Mouse (Mus musculus): ENCODE data around the gene Gcn1l1.

- TF ChIP-seq POLR2A (IDR thresholded peaks at IDR 0.05; ENCODE audit: borderline replicate concordance, extremely low read depth, insufficient read depth, insufficient read length, poor library complexity, severe bottlenecking) (no peak), CTCF (IDR thresholded peaks at IDR 0.05; ENCODE audit: borderline replicate concordance, extremely low read depth, insufficient read depth, insufficient read length) (no peak)
Measured at GRCm38 (mm10) chr5:115580229-115581001, 15.4 kb downstream of the Gcn1l1 start.
